Mouse (Mus musculus): ENCODE results near the gene Enho. TPM values are rescaled to one million over a fixed set of nuclear protein-coding genes. Genes with fewer than 3 reads are reported as not detected.

Enho gene
- total RNA-seq, 4 experiments from 2014 or later: 55.3 to 62.7 (median 59.3) TPM

Other genes with a start within 250 kb of the Enho start
- gene Kif24, start 175.4 kb downstream of the Enho start, total RNA-seq (2022): 1 to 10 TPM in 3 of 4 experiments, under 1 TPM in 1; 0.72 to 1.8 (median 1.3) TPM
- 10 to 100 TPM; 29.4 to 32.6 (median 30.5) TPM for gene Nudt2, start 175.2 kb downstream of the Enho start, total RNA-seq (2022)
- gene AI464131, start 137.2 kb downstream of the Enho start, total RNA-seq (2022): 10 to 100 TPM; 20.9 to 26.5 (median 23.3) TPM
- 1 to 10 TPM; 2.7 to 5.7 (median 4.3) TPM for gene 1110017D15Rik, start 123.0 kb downstream of the Enho start, total RNA-seq (2022)
- 100 to 1,000 TPM; 201 to 205 (median 202) TPM for gene Fam219a, start 70.8 kb downstream of the Enho start, total RNA-seq (2022)
- 10 to 100 TPM in 1 of 4 experiments, 1 to 10 TPM in 3; 7.7 to 11.7 (median 9.6) TPM for gene Dnaic1, start 70.5 kb downstream of the Enho start, total RNA-seq (2022)
- 100 to 1,000 TPM in 3 of 4 experiments, 10 to 100 TPM in 1; 96.7 to 125 (median 111) TPM for gene Cntfr, start 56.8 kb upstream of the Enho start, total RNA-seq (2022)
- gene Il11ra1, start 59.7 kb upstream of the Enho start, total RNA-seq (2022): 10 to 100 TPM; 31.6 to 45.5 (median 38.1) TPM
- 10 to 100 TPM; 28.4 to 33.9 (median 30.0) TPM for gene Rpp25l, start 73.2 kb upstream of the Enho start, total RNA-seq (2022)
- gene Dctn3, start 82.8 kb upstream of the Enho start, total RNA-seq (2022): 100 to 1,000 TPM; 158 to 167 (median 165) TPM
- under 1 TPM; 0.37 to 0.78 (median 0.54) TPM for gene Arid3c, start 90.8 kb upstream of the Enho start, total RNA-seq (2022)
- 10 to 100 TPM; 71.9 to 85.1 (median 76.5) TPM for gene Galt, start 114.9 kb upstream of the Enho start, total RNA-seq (2022)
- gene Sigmar1, start 115.8 kb upstream of the Enho start, total RNA-seq (2022): 10 to 100 TPM; 49.7 to 59.2 (median 54.4) TPM
- gene Ccl27a, start 133.9 kb upstream of the Enho start, total RNA-seq (2022): 100 to 1,000 TPM; 189 to 252 (median 238) TPM